Comparison of ENCODE assay signal across 24 mouse cellular contexts in the genomic region with DNA sequence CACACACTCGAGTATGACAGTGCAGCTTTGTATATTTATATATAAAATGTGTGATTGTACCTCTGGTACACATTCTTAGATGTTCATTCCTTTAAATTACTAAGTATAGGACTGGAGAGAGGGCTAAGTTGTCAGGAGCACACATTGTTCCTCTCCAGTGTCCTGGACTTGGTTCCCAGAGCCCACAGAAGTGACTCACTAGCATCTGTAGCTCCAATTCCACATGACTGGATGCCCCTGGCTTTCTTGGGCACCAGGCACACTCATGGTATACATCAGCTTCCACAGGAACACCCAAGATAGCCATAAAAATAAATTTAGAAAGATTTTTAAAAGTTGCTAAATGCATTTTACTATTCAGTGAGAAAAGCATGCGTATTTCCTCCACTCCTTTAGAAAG. TPM values are rescaled to one million over a fixed set of nuclear protein-coding genes. Genes with fewer than 3 reads are reported as not detected.
DNase-seq lines count a peak whose midpoint lies in the region; TF ChIP-seq lines count a peak whose summit lies in the region.
"Had no signal": no experiment of that assay in that cellular context is flagged by ENCODE, and none has a peak within 500 bp of the region (broad histone marks: within the 10 kb centered on the region; RNA-seq: fewer than 3 reads in every experiment).

No protein-coding gene starts in this region.

- TF ChIP-seq CTCF in gastrocnemius, adult 2 months (IDR thresholded peaks at IDR 0.05), result no peak

- DNase-seq in frontal cortex, adult 2 months (ENCODE audit: extremely low spot score in 1 of 2, low spot score in 1 of 2), result peak; percentile 49 to 61
- DNase-seq in frontal cortex, postnatal 25 days (ENCODE audit: low spot score in 2 of 2), result no peak
- peak; percentile 25 to 31 for DNase-seq in right cerebral cortex, adult 2 months (ENCODE audit: low spot score in 2 of 2)
- DNase-seq in right cerebral cortex, postnatal 4 days, result no peak
- DNase-seq in left cerebral cortex, postnatal 25 days (ENCODE audit: low spot score in 2 of 2), result peak; percentile 16 to 89
- no peak for DNase-seq in layer of hippocampus, adult 11-12 months (ENCODE audit: low spot score)
- no peak for DNase-seq in gastrocnemius, adult 2 months
- DNase-seq: adrenal gland, postnatal 14 days; cerebellum, adult 11-12 months; cerebellum, postnatal 10 days; gastrocnemius, postnatal 36 days; heart, adult 2 months; kidney, adult 9 months; kidney, postnatal 10 days; layer of hippocampus, adult 9-11 months had no signal

- intact Hi-C loops in left cerebral cortex, postnatal 25 days (cut with DNase I), result loop anchor here (5.0 kb wide), 1 partner anchor 87 kb away; no protein-coding TSS in a partner anchor
- intact Hi-C loops in gastrocnemius, adult 2 months (cut with DNase I), result no loop called here

- H3K4me3 ChIP-seq in gastrocnemius, adult 2 months, result no peak overlapping the region
- H3K4me3 ChIP-seq: embryonic facial prominence, embryonic 13.5 days; forebrain, embryonic 10.5 days; forebrain, embryonic 15.5 days; heart, adult 2 months; heart, embryonic 12.5 days; left cerebral cortex, adult 2 months; limb, embryonic 13.5 days; lung, embryonic 15.5 days; midbrain, embryonic 10.5 days had no signal

- no peak overlapping the region for H3K27ac ChIP-seq in gastrocnemius, adult 2 months
- H3K27ac ChIP-seq: embryonic facial prominence, embryonic 13.5 days; forebrain, embryonic 10.5 days; forebrain, embryonic 15.5 days; heart, adult 2 months; hindbrain, embryonic 14.5 days; limb, embryonic 13.5 days; lung, embryonic 15.5 days; midbrain, embryonic 10.5 days had no signal

RNA-seq across cellular contexts. Expression of gene Wdr76, which starts 18.5 kb away (rescaled TPM):
- 3.5 and 4.2 TPM in 2 replicates for polyA plus RNA-seq in frontal cortex, adult 2 months (2012; rRNA removed)
- 1 to 10 TPM; 4.2 to 4.4 TPM for total RNA-seq in left cerebral cortex, postnatal 25 days (2021)
- 1 to 10 TPM; 1.7 to 2.4 TPM for total RNA-seq in gastrocnemius, adult 2 months (2021)

RNA-seq across cellular contexts. Expression of gene Mfap1a, which starts 18.6 kb away (rescaled TPM):
- 19.4 and 19.9 TPM in 2 replicates for polyA plus RNA-seq in frontal cortex, adult 2 months (2012; rRNA removed)
- total RNA-seq in left cerebral cortex, postnatal 25 days (2021), result 10 to 100 TPM; 35.3 to 38.0 TPM
- 10 to 100 TPM; 17.3 to 21.6 TPM for total RNA-seq in gastrocnemius, adult 2 months (2021)

RNA-seq across cellular contexts. Expression of gene Mfap1b, which starts 51.2 kb away (rescaled TPM):
- 36.0 and 38.5 TPM in 2 replicates for polyA plus RNA-seq in frontal cortex, adult 2 months (2012; rRNA removed)
- total RNA-seq in left cerebral cortex, postnatal 25 days (2021), result 10 to 100 TPM; 39.9 to 40.9 TPM
- 10 to 100 TPM; 24.2 to 27.6 TPM for total RNA-seq in gastrocnemius, adult 2 months (2021)

Comparison
In these comparisons a context has a peak if more than half of its experiments do, and no peak if none do; other contexts are left out.
1. DNase-seq: peak in frontal cortex, adult 2 months (2 of 2), right cerebral cortex, adult 2 months (2 of 2) and left cerebral cortex, postnatal 25 days (2 of 2); none in frontal cortex, postnatal 25 days (0 of 2), right cerebral cortex, postnatal 4 days (single experiment), layer of hippocampus, adult 11-12 months (single experiment) and gastrocnemius, adult 2 months (single experiment).